Mouse (Mus musculus): ENCODE results near the gene Sertad3. TPM values are rescaled to one million over a fixed set of nuclear protein-coding genes. Genes with fewer than 3 reads are reported as not detected.

Sertad3 gene
- total RNA-seq, 2 experiments from 2014 or later: 3.6 to 3.8 TPM

DNA sequence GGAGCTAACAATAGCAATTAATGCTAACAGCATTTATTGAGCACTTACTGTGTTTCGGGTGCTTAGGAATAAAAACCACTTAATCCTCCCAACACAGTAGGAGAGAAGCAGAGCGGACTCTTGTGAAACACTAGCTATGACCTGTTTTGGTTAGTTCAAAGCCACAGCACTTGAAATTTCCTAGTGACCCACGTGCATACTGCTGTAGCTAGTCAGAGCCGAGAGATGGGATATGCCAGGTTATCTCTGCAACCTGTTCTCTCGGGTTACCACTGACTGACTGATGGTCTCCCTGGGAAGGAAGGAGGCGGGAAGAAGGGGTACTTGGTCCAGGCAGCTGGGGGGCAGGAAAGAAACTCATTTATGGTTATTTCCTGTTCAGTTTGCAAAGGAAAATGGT lies 13.1 kb upstream of the Sertad3 start:
- no peak for DNase-seq (ENCODE audit: low spot score in 2 of 2)

GRCm38 (mm10) chr7:27467648-27468047 lies 5.9 kb upstream of the Sertad3 start:
- DNase-seq (ENCODE audit: low spot score in 2 of 2): no peak

GRCm38 (mm10) chr7:27471390-27472120 lies 2.0 kb upstream of the Sertad3 start:
- no peak for DNase-seq (ENCODE audit: low spot score in 2 of 2)

DNA sequence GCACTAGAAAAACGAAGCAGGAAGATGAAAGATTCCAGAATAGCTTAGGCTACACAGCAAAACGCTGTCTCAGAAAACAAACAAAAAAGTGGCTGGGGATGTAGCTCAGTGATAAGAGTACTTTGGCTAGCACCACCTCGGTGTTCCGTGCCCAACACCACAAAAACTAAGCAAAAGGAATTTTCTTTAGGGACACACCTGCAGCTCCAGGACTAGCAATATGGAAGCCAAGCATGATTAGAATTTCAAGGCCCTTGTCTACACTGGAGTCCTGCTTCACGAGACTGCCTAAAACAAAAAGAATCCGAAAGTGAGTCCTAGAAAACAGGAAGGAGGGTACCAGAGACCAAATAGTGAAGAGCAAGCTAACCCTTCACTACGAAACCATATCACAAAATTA lies 972 bp upstream of the Sertad3 start:
- DNase-seq (ENCODE audit: low spot score in 2 of 2): no peak

- peak in 1 of 2 experiments; percentile 42 for DNase-seq (ENCODE audit: low spot score in 2 of 2)
These were observed 394 bp downstream of the Sertad3 start for GRCm38 (mm10) chr7:27473835-27474489.

DNA sequence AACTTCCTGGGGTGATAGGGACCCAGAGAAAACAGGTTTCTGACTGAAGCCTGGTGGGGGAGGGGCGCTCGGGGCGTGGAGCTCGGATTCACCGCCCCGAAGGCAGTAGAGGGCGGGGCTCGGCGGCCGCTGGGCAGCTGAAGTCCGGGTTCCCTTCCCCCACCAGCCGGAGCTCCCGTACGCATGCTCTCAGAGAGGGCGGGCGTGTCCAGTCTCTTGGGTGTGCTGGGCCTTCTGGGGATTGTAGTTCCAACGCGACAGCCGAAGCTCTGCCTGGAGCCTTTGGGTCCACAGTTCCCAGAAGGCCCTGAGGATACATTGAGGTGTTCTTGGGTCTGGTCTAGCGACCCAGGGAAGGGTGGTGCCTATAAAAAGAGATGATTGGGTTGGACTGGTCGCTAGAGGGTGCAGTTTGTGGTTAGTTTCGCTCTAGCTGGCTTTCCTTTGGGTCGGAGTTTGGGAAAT lies 954 bp downstream of the Sertad3 start:
- peak; percentile 94 to 96 for DNase-seq (ENCODE audit: low spot score in 2 of 2)

GRCm38 (mm10) chr7:27475596-27475995 lies 2.0 kb downstream of the Sertad3 start:
- no peak for DNase-seq (ENCODE audit: low spot score in 2 of 2)

- no peak for DNase-seq (ENCODE audit: low spot score in 2 of 2)
These were observed 2.6 kb downstream of the Sertad3 start for GRCm38 (mm10) chr7:27476098-27476635.

DNA sequence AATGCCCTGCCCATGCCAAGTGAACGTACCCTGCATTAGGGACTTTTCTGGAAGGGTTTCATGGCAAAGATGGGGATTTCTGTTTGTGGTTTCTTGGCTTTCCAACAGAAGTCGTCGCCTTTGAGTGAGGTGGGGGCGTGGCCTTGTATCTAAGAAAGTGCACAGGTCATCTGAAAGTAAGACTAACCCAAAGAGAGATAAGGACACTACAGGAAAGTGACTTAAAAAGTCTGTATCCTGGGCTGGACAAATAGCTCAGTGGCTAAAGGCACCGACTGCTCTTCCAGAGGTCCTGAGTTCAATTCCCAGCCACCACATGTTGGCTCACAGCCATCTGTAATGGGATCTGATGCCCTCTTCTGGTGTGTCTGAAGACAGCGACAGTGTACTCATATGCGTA lies 5.0 kb downstream of the Sertad3 start:
- no peak for DNase-seq (ENCODE audit: low spot score in 2 of 2)

DNA sequence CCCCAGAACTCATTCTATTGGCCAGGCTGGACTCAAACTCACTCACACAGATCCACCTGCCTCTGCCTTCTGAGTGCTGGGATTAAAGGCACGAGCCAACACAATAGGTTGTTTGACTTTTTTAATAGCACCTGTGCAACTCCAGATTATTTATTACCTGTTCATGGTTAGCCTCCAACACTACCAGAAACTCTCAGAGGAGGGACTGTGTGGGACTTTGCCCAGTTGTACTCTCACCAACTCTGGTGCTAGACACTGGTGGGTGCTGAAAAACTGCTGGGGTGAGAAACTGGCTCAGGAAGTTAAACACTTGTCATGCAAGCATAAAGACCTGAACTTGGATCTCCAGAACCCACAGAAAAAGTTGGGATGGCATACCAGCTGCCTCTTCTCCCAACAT lies 6.2 kb downstream of the Sertad3 start:
- no peak for DNase-seq (ENCODE audit: low spot score in 2 of 2)

GRCm38 (mm10) chr7:27480506-27480905 lies 6.9 kb downstream of the Sertad3 start:
- no peak for DNase-seq (ENCODE audit: low spot score in 2 of 2)

- DNase-seq (ENCODE audit: low spot score in 2 of 2): no peak
These were observed 7.5 kb downstream of the Sertad3 start for GRCm38 (mm10) chr7:27480927-27481626.

GRCm38 (mm10) chr7:27481627-27481969 lies 8.0 kb downstream of the Sertad3 start:
- DNase-seq (ENCODE audit: low spot score in 2 of 2): peak; percentile 61 to 76

- DNase-seq (ENCODE audit: low spot score in 2 of 2): no peak
These were observed 10.3 kb downstream of the Sertad3 start for GRCm38 (mm10) chr7:27483860-27484259.

DNA sequence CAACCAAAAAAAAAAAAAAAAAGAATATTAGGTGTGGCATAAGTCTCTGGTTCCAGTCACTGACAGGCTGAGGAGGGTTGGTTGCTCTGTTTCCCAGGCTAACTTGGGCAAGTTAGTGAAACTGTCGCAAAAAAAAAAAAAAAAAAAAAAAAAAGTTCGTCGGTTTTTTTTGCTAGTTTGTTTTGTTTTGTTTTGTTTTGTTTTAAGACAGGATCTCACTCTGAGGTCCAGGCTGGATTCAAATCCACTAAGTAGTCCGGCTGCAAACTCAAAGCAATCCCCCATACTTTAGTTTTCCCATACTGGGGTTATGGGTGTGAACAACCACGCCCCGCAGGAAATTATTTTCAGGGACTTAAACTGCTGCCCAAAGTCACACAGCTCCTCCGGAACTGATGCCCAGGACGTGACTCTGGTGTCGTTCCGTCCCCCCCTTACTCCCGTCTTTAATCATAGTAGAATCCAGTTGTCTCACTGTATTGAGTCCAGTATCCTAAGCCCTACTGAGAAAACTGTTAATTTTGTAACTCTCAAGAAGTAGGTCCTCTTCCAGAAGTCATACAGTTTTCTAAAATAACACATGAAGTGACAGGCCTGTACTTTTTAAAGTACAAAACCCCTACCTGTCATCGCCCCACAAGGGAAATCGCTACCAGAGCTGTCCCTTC lies 12.7 kb downstream of the Sertad3 start:
- DNase-seq (ENCODE audit: low spot score in 2 of 2): no peak

- DNase-seq (ENCODE audit: low spot score in 2 of 2): peak; percentile 98 to 99
These were observed 13.5 kb downstream of the Sertad3 start, which contains the start of gene Sertad1 for GRCm38 (mm10) chr7:27486770-27487697. TSS of gene Sertad1 (plus strand) at chr7:27486910.

- DNase-seq (ENCODE audit: low spot score in 2 of 2): peak; percentile 48 to 60
These were observed 14.2 kb downstream of the Sertad3 start for GRCm38 (mm10) chr7:27487740-27488268.

GRCm38 (mm10) chr7:27489270-27489869 lies 15.8 kb downstream of the Sertad3 start:
- no peak for DNase-seq (ENCODE audit: low spot score in 2 of 2)

DNA sequence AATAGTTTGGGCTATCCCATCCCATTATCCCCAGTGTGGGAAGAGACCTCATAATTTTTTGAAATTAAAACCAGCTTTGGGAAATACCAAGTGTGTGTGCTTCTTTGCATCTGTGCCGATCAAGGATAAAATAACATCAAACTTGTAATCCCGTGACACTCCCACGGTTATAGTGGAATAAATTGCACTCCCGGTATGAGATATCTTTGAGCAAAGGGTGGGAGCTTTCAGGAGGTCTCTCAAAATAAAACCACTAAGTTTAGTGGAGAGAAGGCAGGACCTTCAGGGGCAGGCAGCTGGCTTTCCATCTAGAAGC lies 16.6 kb downstream of the Sertad3 start:
- DNase-seq (ENCODE audit: low spot score in 2 of 2): no peak
